Mouse (Mus musculus): ENCODE data around the gene Mkln1.

Gene Mkln1

GRCm38 (mm10) chr6:31398431-31399205 lies at the start of gene Mkln1:
Mkln1 (plus strand) TSS chr6:31398735.
- DNase-seq (ENCODE audit: low read depth, low spot score), result peak; percentile 76

GRCm38 (mm10) chr6:31356444-31357191 lies 41.9 kb upstream of the Mkln1 start:
- no peak for DNase-seq (ENCODE audit: low read depth, low spot score)

- no peak for DNase-seq (ENCODE audit: low read depth, low spot score)
Observed at GRCm38 (mm10) chr6:31357286-31357685, 41.2 kb upstream of the Mkln1 start.

GRCm38 (mm10) chr6:31362617-31363016 lies 35.9 kb upstream of the Mkln1 start:
- DNase-seq (ENCODE audit: low read depth, low spot score), result no peak

- DNase-seq (ENCODE audit: low read depth, low spot score), result no peak
Observed at GRCm38 (mm10) chr6:31364399-31364798, 34.1 kb upstream of the Mkln1 start.

GRCm38 (mm10) chr6:31367947-31368346 lies 30.6 kb upstream of the Mkln1 start:
- no peak for DNase-seq (ENCODE audit: low read depth, low spot score)

- no peak for DNase-seq (ENCODE audit: low read depth, low spot score)
Observed at GRCm38 (mm10) chr6:31368559-31368958, 30.0 kb upstream of the Mkln1 start.

- DNase-seq (ENCODE audit: low read depth, low spot score), result no peak
Observed at GRCm38 (mm10) chr6:31369875-31370274, 28.7 kb upstream of the Mkln1 start.

- no peak for DNase-seq (ENCODE audit: low read depth, low spot score)
Observed at GRCm38 (mm10) chr6:31370550-31371061, 27.9 kb upstream of the Mkln1 start.

- DNase-seq (ENCODE audit: low read depth, low spot score), result no peak
Observed at GRCm38 (mm10) chr6:31371140-31371539, 27.4 kb upstream of the Mkln1 start.

GRCm38 (mm10) chr6:31372620-31373019 lies 25.9 kb upstream of the Mkln1 start:
- DNase-seq (ENCODE audit: low read depth, low spot score), result no peak

GRCm38 (mm10) chr6:31373084-31373673 lies 25.4 kb upstream of the Mkln1 start:
- no peak for DNase-seq (ENCODE audit: low read depth, low spot score)

GRCm38 (mm10) chr6:31382989-31383388 lies 15.5 kb upstream of the Mkln1 start:
- no peak for DNase-seq (ENCODE audit: low read depth, low spot score)

- no peak for DNase-seq (ENCODE audit: low read depth, low spot score)
Observed at GRCm38 (mm10) chr6:31384794-31385193, 13.7 kb upstream of the Mkln1 start.

- no peak for DNase-seq (ENCODE audit: low read depth, low spot score)
Observed at GRCm38 (mm10) chr6:31385281-31386145, 13.0 kb upstream of the Mkln1 start.

GRCm38 (mm10) chr6:31389716-31390115 lies 8.8 kb upstream of the Mkln1 start:
- no peak for DNase-seq (ENCODE audit: low read depth, low spot score)

GRCm38 (mm10) chr6:31390243-31390981 lies 8.1 kb upstream of the Mkln1 start:
- DNase-seq (ENCODE audit: low read depth, low spot score), result no peak

- no peak for DNase-seq (ENCODE audit: low read depth, low spot score)
Observed at GRCm38 (mm10) chr6:31392871-31393270, 5.7 kb upstream of the Mkln1 start.

GRCm38 (mm10) chr6:31396118-31396517 lies 2.4 kb upstream of the Mkln1 start:
- no peak for DNase-seq (ENCODE audit: low read depth, low spot score)

GRCm38 (mm10) chr6:31397308-31397707 lies 1.2 kb upstream of the Mkln1 start:
- DNase-seq (ENCODE audit: low read depth, low spot score), result no peak

Data from c-Kit-negative CD71-positive TER-119-positive erythroid progenitor cells, embryonic 14.5 days (primary cell).